Mouse (Mus musculus) forebrain, embryonic 11.5 days (tissue): ENCODE results near the gene Susd2. TPM values are rescaled to one million over a fixed set of nuclear protein-coding genes. Genes with fewer than 3 reads are reported as not detected.

Source experiments
- ATAC-seq: fragments of 200-750 bp; cut with Nextera tagmentation; replicated peaks from 2 replicates; pipeline ENCODE4 v1.8.0; 2017; ENCODE audit warnings: moderate TSS enrichment; ENCODE audit not compliant: low FRiP score
- DNase-seq: peaks from one replicate; pipeline ENCODE4 v3.0.0-alpha.2; 2017; ENCODE audit warnings: low spot score
- H3K27ac ChIP-seq: fragments of 300-500 bp; sonication (generic); 2 replicates; pipeline ENCODE4 v1.5.1; 2014; ENCODE audit warnings: low read depth, low read length
- H3K27me3 ChIP-seq: fragments of 300-500 bp; sonication (generic); 2 replicates; pipeline ENCODE4 v1.6.1; 2014; ENCODE audit warnings: mild to moderate bottlenecking, low read length, mixed read lengths; ENCODE audit not compliant: control insufficient read depth, insufficient read depth
- H3K36me3 ChIP-seq: fragments of 300-500 bp; sonication (generic); 2 replicates; pipeline ENCODE4 v1.6.1; 2014; ENCODE audit warnings: mild to moderate bottlenecking, low read length, moderate library complexity, mixed read lengths; ENCODE audit not compliant: control insufficient read depth, insufficient read depth
- H3K4me1 ChIP-seq: fragments of 300-500 bp; sonication (generic); replicated peaks from 2 replicates; pipeline ENCODE4 v1.6.1; 2014; ENCODE audit warnings: low read length, mixed read lengths; ENCODE audit not compliant: control insufficient read depth, insufficient read depth
- H3K4me2 ChIP-seq: fragments of 300-500 bp; sonication (generic); 2 replicates; pipeline ENCODE4 v1.6.1; 2014; ENCODE audit warnings: low read depth, mild to moderate bottlenecking, low read length, moderate library complexity, mixed read lengths; ENCODE audit not compliant: severe bottlenecking
- H3K4me3 ChIP-seq: fragments of 300-500 bp; sonication (generic); 2 replicates; pipeline ENCODE4 v1.5.1; 2014; ENCODE audit warnings: low read depth, low read length
- H3K9ac ChIP-seq: fragments of 300-500 bp; sonication (generic); 2 replicates; pipeline ENCODE4 v1.6.1; 2014; ENCODE audit warnings: low read length
- H3K9me3 ChIP-seq: fragments of 300-500 bp; sonication (generic); 2 replicates; pipeline ENCODE4 v1.6.1; 2016; ENCODE audit warnings: low read length, mixed read lengths; ENCODE audit not compliant: control insufficient read depth
- WGBS: fragments of 180-500 bp; shearing (Covaris S2); extraction: QIAGEN DNeasy Blood & Tissue Kit; methylation state at CpG from one replicate; pipeline ENCODE4 v1.1.7; 2014; 5-methylcytosine and 5-hydroxymethylcytosine counted together
- polyA plus RNA-seq: library from polyadenylated mRNA; unstranded; fragments of >200 nt; fragmentation: Nextera tagmentation; extraction: Ambion mirVana; gene quantifications from 2 replicates; pipeline ENCODE4 v1.2.1, GENCODE M21; 2014

Susd2 gene
- polyA plus RNA-seq, 1 experiment from 2014 or later: 2.0 TPM

DNA sequence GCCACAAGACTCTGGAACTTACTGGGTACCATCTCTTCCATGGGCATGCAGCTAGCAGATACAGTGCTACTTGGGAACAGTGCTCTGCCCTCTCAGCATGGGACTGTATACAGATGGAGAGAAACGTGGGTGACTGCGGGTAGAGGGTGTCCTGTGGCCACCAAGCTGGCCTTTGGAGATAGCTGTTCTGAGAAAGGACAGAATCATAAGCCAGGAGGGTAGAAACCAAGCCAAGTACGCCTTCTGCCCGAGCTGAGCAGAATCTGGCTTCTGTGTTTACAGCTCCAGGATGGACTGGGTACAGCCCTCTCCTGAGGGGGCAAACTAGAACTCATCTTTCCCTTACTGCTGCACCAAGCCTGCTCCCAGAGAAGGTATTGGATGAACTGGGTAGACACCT is 18.8 kb upstream of the Susd2 start:
- Histone ChIP-seq H3K9me3 (no peaks in the 10 kb centered on the region), H3K36me3 (peaks cover 1% of the 10 kb centered on the region; the same call in 1 of the 2 replicates), H3K4me1 (peaks cover 9% of the 10 kb centered on the region), H3K4me2 (no peak overlapping the region), H3K27me3 (no peaks in the 10 kb centered on the region), H3K27ac (no peak overlapping the region), H3K9ac (no peak overlapping the region), H3K4me3 (no peak overlapping the region)
- 87% methylated on average over 4 of the region's 4 CpGs for WGBS
- ATAC-seq (no peak), DNase-seq (no peak)

DNA sequence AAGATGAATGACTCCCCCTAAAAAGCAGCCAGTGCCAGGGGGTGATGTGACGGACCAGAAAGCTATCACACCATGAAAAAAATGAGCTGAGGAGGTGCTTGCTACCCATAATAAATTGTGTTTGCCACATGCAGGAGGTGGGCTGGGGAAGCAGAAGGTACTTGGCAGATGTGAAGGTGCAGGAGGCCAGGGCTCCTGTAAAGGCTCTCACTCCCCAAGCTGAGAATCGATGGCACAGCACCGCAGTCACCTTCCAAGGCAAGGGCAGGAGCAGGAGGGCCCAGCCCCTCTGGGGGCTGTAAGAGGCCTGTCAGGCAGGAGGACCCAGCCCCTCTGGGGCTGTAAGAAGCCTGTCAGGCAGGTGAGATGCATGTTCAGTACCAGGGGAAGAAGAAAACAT is 18.1 kb upstream of the Susd2 start:
- no peak overlapping the region for H3K4me3 ChIP-seq
- WGBS: 88% methylated on average over 3 of the region's 3 CpGs
- ATAC-seq (no peak), DNase-seq (no peak)
- H3K4me1 ChIP-seq: peaks cover 7% of the 10 kb centered on the region
- H3K27me3 ChIP-seq: no peaks in the 10 kb centered on the region
- no peak overlapping the region for H3K4me2 ChIP-seq
- H3K36me3 ChIP-seq: peaks cover 4% of the 10 kb centered on the region; the same call in 1 of the 2 replicates
- H3K9ac ChIP-seq: no peak overlapping the region
- no peaks in the 10 kb centered on the region for H3K9me3 ChIP-seq
- no peak overlapping the region for H3K27ac ChIP-seq

DNA sequence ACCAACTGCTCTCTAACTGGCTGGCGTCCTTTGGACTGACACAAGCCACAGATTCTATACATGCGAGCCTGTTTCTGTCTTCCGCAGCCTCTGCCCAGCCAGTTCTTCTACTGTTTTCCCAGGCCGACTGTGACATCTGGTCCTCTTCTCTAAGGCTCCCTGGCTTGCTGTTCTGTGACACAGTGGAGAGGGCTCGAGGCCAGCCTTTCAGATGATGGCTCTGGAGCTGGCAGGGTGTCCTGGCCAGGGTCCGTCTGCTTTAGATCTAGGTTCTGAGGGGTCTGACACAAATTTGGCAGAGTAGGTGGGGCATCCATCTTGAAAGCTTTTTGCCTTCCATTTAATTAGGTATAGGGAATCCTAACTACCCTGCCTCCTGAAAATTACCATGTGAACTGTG is 17.6 kb upstream of the Susd2 start:
- Histone ChIP-seq H3K27ac (no peak overlapping the region), H3K4me1 (peaks cover 3% of the 10 kb centered on the region; the same call in 1 of the 2 replicates), H3K9me3 (no peaks in the 10 kb centered on the region), H3K4me3 (no peak overlapping the region), H3K9ac (no peak overlapping the region), H3K36me3 (peaks cover 4% of the 10 kb centered on the region; the same call in 1 of the 2 replicates), H3K27me3 (no peaks in the 10 kb centered on the region), H3K4me2 (no peak overlapping the region)
- ATAC-seq (no peak), DNase-seq (no peak)
- 86% methylated on average over 6 of the region's 6 CpGs for WGBS

DNA sequence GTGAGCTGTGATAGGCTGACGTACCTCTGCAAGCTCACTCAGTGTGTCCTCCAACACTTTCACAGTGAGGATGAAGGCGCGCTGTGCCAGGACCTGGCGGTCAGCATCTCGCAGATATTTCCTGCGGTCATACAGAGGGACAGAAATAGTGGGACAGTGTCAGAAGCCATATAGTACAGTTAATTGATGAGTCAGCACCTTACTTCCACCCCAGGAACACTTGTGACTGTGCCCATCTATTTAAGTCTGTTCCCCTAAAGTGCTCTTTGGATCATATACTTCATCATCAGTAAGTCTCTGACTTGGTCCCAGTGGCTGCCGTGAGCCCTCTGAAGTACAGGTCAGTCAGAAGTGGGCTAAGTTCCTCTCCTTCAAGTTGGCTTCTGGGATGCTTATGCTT is 14.0 kb upstream of the Susd2 start:
- H3K4me2 ChIP-seq: no peak overlapping the region
- ATAC-seq (no peak), DNase-seq (no peak)
- 98% methylated on average over 7 of the region's 7 CpGs for WGBS
- no peaks in the 10 kb centered on the region for H3K27me3 ChIP-seq
- H3K9ac ChIP-seq: no peak overlapping the region
- H3K27ac ChIP-seq: no peak overlapping the region
- H3K9me3 ChIP-seq: no peaks in the 10 kb centered on the region
- H3K36me3 ChIP-seq: peaks cover 6% of the 10 kb centered on the region; the same call in 1 of the 2 replicates
- no peak overlapping the region for H3K4me3 ChIP-seq
- H3K4me1 ChIP-seq: no peaks in the 10 kb centered on the region

DNA sequence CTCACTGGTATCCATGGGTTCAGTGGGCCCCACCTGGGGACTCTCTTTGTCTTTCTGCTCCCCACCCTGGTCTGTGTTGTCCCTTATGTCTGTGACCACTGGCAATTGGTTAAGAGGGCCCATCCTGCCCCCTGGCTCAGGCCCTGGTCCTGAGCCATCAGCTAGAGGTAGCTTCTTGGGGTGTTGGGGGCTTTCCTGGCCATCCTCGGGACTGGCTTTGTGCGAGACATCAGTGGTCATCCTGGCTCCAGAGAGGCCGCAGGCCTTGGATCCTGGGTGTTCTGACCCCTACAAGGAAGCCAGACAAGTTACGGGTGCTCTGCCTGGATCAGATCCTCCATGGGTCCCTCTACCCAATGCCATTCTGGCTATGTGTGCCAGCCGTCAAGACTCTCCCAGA is 13.4 kb upstream of the Susd2 start:
- H3K4me2 ChIP-seq: no peak overlapping the region
- ATAC-seq: no peak
- H3K27me3 ChIP-seq: no peaks in the 10 kb centered on the region
- H3K4me3 ChIP-seq: no peak overlapping the region
- no peaks in the 10 kb centered on the region for H3K9me3 ChIP-seq
- WGBS: 90% methylated on average over 5 of the region's 5 CpGs
- no peak overlapping the region for H3K9ac ChIP-seq
- H3K27ac ChIP-seq: no peak overlapping the region
- no peaks in the 10 kb centered on the region for H3K4me1 ChIP-seq
- H3K36me3 ChIP-seq: peaks cover 9% of the 10 kb centered on the region; the same call in 1 of the 2 replicates
- no peak for DNase-seq

DNA sequence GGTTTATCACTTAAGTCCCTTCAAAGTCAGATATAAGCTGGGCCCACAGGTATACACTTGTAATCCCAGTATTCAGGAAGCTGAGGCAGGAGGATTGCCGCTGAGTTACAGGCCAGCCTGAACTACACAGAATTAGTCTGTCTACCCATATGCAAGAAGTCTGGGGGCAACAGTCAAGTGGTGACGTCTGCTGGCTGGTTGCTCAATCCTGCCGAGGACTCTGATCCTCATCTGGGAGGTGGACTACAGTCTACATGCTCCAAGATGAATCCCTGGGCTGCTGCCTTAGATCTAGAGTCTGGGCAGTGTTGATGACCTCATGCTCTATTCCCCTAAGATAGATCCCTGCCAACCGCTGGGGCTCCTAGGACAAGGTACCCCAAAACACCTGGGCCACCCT is 10.2 kb upstream of the Susd2 start:
- H3K9me3 ChIP-seq: no peaks in the 10 kb centered on the region
- H3K4me1 ChIP-seq: no peaks in the 10 kb centered on the region
- H3K9ac ChIP-seq: no peak overlapping the region
- H3K27ac ChIP-seq: no peak overlapping the region
- no peak overlapping the region for H3K4me2 ChIP-seq
- no peak for DNase-seq
- no peak overlapping the region for H3K4me3 ChIP-seq
- peaks cover 9% of the 10 kb centered on the region; the same call in 1 of the 2 replicates for H3K36me3 ChIP-seq
- 94% methylated on average over 4 of the region's 4 CpGs for WGBS
- ATAC-seq: no peak
- H3K27me3 ChIP-seq: no peaks in the 10 kb centered on the region

DNA sequence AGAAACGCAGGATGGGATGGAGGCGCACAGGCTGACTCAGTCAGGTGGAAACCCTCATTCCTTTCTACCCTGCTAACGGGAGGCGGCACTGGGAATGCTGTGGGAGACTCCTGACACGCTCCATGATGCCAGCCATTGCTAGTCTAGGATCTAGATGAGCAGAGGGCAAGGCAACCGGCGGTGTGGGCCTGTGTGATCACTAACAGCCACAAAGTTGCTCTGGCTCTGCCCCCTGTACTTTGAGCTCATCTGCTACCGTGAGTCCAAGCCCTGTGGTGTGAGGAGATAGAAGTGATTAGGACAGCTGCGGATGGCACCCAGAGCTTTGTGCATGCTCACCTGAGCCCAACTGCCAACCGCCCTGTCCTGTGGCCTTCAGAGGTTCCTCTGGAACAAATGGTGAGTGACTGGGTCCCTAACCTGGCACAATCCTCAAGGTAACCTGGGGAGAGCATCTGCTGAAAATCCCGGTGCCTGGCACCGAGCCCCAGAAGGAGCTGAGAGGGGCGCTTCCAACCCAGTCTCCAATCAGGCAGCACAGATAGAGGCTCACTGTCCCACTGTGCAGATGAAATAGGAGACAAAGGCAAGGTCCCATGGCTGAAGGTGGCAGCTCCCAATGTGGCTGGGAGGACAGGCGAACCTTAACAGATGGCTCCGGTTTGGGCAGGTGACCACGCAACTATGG is 7.7 kb upstream of the Susd2 start:
- H3K27me3 ChIP-seq: no peaks in the 10 kb centered on the region
- H3K9ac ChIP-seq: no peak overlapping the region
- ATAC-seq: no peak
- H3K27ac ChIP-seq: no peak overlapping the region
- H3K36me3 ChIP-seq: peaks cover 5% of the 10 kb centered on the region; the same call in 1 of the 2 replicates
- no peaks in the 10 kb centered on the region for H3K4me1 ChIP-seq
- WGBS: 97% methylated on average over 16 of the region's 16 CpGs
- H3K4me2 ChIP-seq: no peak overlapping the region
- H3K9me3 ChIP-seq: no peaks in the 10 kb centered on the region
- no peak for DNase-seq
- H3K4me3 ChIP-seq: no peak overlapping the region

DNA sequence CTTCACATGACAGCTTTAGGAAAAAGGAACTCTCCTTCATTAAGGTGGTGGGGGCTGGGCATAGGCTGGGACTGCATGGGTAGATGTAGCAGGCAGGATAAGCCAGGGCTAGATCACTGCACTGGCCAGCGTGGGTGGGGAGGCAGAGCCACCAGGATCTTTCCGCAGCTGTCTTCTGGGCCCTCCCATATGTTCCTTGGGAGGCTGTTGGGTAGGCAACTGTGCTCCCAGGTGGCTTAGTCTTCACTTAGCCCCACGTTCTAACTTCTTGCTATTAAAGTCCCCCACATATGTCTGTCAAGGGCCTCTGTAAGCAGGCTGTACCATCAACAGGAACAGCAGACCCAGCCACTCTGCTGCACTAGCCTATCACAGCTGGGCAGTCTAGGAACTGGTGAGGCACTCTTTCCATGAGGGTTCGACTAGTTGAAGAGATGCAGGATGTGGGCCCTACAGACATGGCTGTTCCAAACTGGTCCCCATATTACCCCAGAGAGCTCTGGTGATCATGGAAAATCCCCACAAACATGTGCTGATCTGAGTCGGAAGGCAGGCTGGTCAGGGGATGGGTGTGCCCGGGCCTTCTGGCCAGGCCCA is 6.6 kb upstream of the Susd2 start:
- Histone ChIP-seq H3K36me3 (peaks cover 5% of the 10 kb centered on the region; the same call in 1 of the 2 replicates), H3K27me3 (no peaks in the 10 kb centered on the region), H3K27ac (no peak overlapping the region), H3K9me3 (no peaks in the 10 kb centered on the region), H3K4me1 (no peaks in the 10 kb centered on the region), H3K4me3 (no peak overlapping the region), H3K4me2 (no peak overlapping the region), H3K9ac (no peak overlapping the region)
- DNase-seq (no peak), ATAC-seq (no peak)
- 87% methylated on average over 6 of the region's 6 CpGs for WGBS
